Mouse (Mus musculus): Measurements from ENCODE around the gene Git1. TPM values are rescaled to one million over a fixed set of nuclear protein-coding genes. Genes with fewer than 3 reads are reported as not detected.

Gene Git1
- 10 to 100 TPM; 76.8 to 81.0 TPM for total RNA-seq (2021)

- DNase-seq, result peak; percentile 67
These were observed at the start of gene Git1 for GRCm38 (mm10) chr11:77493512-77494343. Gene Git1 (plus strand): TSS chr11:77493562.

- DNase-seq, result peak; percentile 39
These were observed 48.4 kb upstream of the Git1 start for GRCm38 (mm10) chr11:77444939-77445338.

GRCm38 (mm10) chr11:77446628-77447041, 46.7 kb upstream of the Git1 start:
- peak; percentile 66 for DNase-seq

GRCm38 (mm10) chr11:77449224-77449623, 44.1 kb upstream of the Git1 start:
- no peak for DNase-seq

- DNase-seq, result no peak
These were observed 41.7 kb upstream of the Git1 start for GRCm38 (mm10) chr11:77451670-77452069.

DNA sequence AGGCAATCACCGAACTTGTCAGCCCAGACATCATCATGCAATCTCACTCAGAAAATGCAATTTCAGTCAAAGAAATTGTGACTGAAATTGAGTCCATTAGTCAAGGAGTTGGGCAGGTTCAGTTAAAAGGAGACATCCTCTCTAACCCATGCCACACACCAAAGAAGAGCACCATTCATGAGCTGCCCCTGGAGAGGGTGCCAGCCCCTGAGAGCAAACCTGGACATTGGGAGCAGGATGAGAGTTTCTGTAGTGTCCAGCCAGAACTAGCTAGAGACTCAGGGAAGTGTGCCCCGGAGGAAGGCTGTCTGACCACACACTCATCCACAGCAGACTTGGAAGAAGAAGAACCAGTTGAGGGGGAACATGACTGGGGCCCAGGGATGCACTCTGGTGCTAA, 40.0 kb upstream of the Git1 start:
- no peak for DNase-seq

DNA sequence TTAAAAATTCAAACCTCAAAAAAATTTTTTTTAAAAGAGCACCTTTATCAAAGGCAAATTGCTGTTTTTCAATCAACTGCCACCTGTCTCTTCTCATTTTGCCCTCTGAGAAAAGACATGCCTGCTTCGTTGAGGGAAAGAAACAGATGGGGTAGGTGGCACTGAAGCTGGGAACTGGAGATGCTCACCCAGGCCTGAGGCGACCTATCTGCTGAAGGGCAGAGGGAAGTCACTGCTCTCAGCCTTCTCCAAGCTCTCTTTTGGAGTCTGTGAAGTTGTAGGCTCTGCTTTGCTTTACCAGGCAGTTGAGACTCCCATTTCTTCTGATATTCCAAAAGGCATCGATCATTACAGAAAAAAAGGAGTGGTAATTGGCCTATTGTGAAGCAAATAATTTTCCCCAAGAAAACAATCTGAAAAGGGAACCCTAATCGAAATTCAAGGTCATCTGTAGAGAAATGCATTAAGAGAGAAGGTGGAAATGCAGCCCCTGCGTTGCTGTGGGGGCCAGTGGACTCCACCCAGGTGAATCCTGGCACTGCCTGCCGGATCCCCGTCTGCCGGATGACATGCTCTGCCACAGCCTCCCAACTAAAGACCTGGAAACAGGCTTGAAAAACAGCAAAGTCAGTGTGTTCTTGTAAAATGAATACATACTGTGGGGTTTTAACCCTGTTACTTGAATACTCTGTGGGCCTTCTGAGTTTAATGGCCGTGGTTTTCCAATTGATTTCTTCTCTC, 37.4 kb upstream of the Git1 start:
- peak; percentile 3 for DNase-seq

GRCm38 (mm10) chr11:77456866-77457265, 36.5 kb upstream of the Git1 start:
- peak; percentile 60 for DNase-seq

DNA sequence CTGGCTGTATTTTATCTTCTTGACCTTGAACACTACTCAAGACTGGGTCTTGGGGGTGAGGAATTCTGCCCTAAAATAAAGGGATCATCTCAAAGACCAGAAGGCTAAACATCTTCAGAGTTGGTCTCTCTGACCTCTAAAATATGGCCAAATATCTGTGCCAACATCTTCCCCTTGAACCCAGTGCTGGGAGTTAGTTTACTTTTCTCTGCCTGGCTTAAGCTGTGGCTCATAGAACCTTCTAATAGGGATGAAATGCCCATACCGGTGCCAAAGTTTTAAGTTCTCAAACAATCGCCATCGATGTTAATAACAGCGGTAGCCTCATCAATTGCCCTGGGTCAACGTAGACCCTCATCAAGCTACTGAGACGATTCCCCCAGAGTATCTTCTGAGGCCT, 31.5 kb upstream of the Git1 start:
- no peak for DNase-seq

GRCm38 (mm10) chr11:77462283-77463100, 30.9 kb upstream of the Git1 start, which contains the start of gene Coro6:
Gene Coro6 (plus strand): TSS chr11:77462411.
- DNase-seq, result peak; percentile 89

GRCm38 (mm10) chr11:77463101-77463445, 30.3 kb upstream of the Git1 start:
- DNase-seq, result no peak

GRCm38 (mm10) chr11:77463786-77464185, 29.6 kb upstream of the Git1 start:
- peak; percentile 38 for DNase-seq

GRCm38 (mm10) chr11:77464684-77465083, 28.7 kb upstream of the Git1 start:
- DNase-seq, result peak; percentile 77

- no peak for DNase-seq
These were observed 28.3 kb upstream of the Git1 start for GRCm38 (mm10) chr11:77465111-77465510.

DNA sequence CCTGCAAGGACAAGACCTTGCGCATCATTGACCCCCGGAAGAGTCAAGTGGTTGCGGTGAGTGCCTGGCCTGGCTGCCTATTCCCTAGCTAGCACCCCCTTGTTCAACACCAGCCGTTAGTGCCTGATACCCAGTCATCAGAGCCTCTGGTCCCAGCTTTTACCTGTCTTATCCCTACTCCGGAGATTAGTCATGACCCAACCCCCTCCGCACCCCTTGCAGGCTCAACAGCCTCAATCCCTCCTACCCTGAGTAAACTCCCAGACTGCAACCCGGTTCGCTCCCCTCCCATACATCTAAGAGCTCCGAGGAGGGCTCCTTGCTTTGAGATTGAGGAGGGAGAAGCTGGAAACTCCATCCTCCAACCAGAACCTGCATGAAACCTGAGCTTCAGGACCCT, 26.8 kb upstream of the Git1 start:
- DNase-seq, result no peak

GRCm38 (mm10) chr11:77467157-77467556, 26.2 kb upstream of the Git1 start:
- peak; percentile 82 for DNase-seq

- DNase-seq, result peak; percentile 85
These were observed 25.6 kb upstream of the Git1 start for GRCm38 (mm10) chr11:77467784-77468183.

DNA sequence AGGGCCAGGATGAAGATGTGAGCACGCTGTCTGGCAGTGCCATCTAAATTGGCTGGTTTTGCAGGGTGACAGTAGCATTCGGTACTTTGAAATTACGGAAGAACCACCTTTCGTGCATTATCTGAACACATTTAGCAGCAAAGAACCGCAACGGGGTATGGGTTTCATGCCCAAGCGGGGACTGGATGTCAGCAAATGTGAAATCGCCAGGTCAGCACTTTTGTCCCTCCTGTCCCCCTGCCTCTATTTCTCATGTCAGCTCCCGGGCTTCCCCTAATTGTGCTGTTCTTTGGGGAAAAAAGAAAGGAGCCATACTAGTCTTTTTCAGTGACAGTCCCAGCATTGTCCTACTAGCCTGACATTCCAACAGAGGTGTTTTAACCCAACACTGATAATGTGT, 25.0 kb upstream of the Git1 start:
- DNase-seq, result no peak

DNA sequence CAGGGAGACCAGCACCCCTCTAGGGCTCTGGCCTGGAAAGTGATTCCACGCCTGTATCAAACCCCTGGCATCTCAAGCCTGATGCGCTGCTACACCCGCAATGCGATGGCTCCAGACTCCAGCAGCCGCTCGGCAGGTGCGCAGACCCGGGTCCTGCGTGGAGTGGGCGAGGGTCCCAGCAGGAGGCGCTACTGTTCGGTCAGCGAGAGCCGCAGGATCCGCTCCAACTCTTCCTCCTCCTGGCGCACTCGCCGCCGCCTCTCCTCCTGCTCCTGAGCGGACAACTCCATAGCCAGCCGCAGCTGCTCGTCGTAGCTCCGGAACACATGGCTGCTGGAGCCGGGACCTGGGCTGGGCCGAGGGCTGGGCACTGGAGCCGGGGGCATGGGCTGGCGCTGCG, 22.0 kb upstream of the Git1 start:
- DNase-seq, result no peak

GRCm38 (mm10) chr11:77472775-77473174, 20.6 kb upstream of the Git1 start:
- DNase-seq, result no peak

GRCm38 (mm10) chr11:77476216-77476615, 17.1 kb upstream of the Git1 start:
- no peak for DNase-seq

DNA sequence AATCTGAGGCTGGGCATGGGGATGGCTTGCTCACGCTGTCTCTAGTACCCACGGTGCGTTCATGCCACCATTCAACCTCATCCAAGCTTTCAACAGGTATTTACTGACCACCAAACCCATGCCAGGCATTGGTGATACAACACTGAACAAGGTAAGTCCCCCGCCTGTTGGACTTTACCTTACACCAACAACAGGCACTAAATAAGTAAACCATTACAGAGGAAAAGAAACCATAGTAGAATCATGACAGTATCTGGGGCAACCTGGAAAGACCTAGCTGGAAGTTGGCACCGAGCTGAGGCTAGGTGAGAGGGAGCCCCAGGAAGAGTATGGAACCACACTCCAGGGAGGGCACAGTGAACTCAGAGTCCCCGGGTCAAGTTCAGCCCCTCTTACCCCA, 16.5 kb upstream of the Git1 start:
- DNase-seq, result no peak

DNA sequence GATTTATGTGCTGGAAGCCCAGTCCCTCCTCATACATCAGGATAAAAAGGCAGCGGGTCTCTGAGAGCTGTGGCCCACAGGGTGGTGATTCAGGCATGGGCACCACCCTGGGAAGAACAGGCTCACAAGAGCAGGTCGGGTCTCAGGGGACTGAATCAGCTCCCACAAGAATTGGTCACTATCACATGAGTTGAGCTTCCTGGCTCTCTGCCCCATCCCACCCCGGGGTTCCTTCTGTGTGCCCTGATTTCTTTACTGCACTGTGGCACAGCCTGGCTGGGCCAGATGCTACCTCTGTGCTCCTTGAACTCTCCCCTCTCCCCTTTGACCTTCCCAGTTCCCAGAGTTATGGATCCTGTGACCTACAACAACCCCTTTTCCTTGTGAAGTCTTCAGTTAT, 10.3 kb upstream of the Git1 start:
- no peak for DNase-seq

Data from heart, postnatal 4 days (tissue).